Mouse (Mus musculus): ENCODE results near the gene Trim52.

DNA sequence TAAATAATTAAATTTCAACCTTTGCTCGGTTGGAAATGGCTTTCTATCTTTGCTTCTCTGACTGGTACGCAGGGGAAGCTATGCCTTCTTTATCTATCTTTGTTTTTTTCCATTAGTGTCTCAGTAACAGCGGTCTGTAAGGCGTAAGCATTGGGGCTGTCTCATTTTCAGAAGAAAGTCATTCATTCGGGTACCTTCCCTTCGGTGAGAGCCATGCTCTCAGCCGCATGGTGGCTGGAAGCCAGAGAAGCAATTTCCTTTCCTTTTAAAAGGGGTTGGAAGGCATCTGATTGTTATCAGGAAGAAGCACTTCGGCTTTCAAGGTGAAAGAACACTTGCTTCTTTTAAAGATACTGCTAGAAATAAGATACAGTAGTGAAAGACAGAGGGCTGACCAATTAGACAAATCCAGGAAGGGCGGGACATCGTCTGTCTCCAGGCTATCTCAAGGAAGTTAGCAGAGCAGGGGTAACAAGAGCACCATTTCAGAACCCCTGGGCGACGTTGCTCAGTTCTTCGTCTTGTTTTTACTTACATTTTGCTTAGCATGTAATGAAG, 17.4 kb upstream of the Trim52 start:
- no peak for TF ChIP-seq CTCF (IDR thresholded peaks at IDR 0.05)
- TF ChIP-seq EP300 (IDR thresholded peaks at IDR 0.05; ENCODE audit: insufficient read depth, low read depth, low read length): no peak

All from heart, adult 2 months (tissue).